Mouse (Mus musculus): ENCODE data around the gene Ddx39.
A peak's percentile ranks its signal among the peaks of the same experiment; 100 is the strongest.

Gene Ddx39

GRCm38 (mm10) chr8:83770669-83771068 is 55.7 kb downstream of the Ddx39 start:
- no peak for DNase-seq (ENCODE audit: low spot score)

GRCm38 (mm10) chr8:83771791-83772190 is 56.8 kb downstream of the Ddx39 start:
- DNase-seq (ENCODE audit: low spot score), result no peak

GRCm38 (mm10) chr8:83772701-83773451 is 57.9 kb downstream of the Ddx39 start:
- DNase-seq (ENCODE audit: low spot score), result peak; percentile 30

- no peak for DNase-seq (ENCODE audit: low spot score)
These were observed 58.5 kb downstream of the Ddx39 start for GRCm38 (mm10) chr8:83773452-83773846.

- no peak for DNase-seq (ENCODE audit: low spot score)
These were observed 59.2 kb downstream of the Ddx39 start for GRCm38 (mm10) chr8:83774221-83774620.
